Mouse (Mus musculus) G1E (cell line): Measurements from ENCODE around the gene Cabp2.

Experiments
- CTCF ChIP-seq: IDR thresholded peaks from 2 replicates; pipeline ENCODE4 v1.5.1; 2012; ENCODE audit warnings: low read depth, low read length, inconsistent platforms, mixed read lengths
- GATA2 ChIP-seq: IDR thresholded peaks from 2 replicates; pipeline ENCODE4 v1.6.1; 2012; ENCODE audit warnings: low read depth, low read length, inconsistent platforms, borderline replicate concordance
- POLR2AphosphoS5 ChIP-seq: IDR thresholded peaks from 2 replicates; pipeline ENCODE4 v1.6.1; 2012; ENCODE audit warnings: low read depth, low read length, inconsistent platforms; ENCODE audit not compliant: insufficient replicate concordance
- TAL1 ChIP-seq: conservative IDR thresholded peaks from 2 replicates; pipeline ENCODE4 v1.6.1; 2012; ENCODE audit warnings: low read depth, low read length, inconsistent platforms, mixed read lengths

DNA sequence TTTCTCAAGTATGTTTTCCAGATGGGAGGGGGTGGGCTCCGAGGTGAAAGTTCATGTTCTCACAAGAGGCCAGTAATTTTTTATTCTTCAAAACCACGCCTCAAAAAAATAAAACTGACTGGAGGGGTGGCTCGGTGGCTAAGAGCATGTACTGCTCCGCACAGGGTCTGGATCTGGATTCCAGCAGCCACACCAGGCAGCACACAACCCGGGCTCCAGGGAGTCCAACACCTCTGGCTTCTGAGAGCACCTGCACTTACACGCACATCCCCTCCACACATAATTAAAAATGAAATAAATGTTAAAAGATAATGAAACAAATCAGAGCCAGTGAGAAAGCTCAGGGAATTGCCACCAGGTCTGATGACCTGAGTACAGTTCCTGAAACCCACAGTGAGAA lies 15.1 kb upstream of the Cabp2 start:
- TF ChIP-seq CTCF: no peak
- TF ChIP-seq POLR2AphosphoS5: no peak
- no peak for TF ChIP-seq GATA2
- TF ChIP-seq TAL1: no peak
